Mouse (Mus musculus): Measurements from ENCODE around the gene Mrpl42.

DNA sequence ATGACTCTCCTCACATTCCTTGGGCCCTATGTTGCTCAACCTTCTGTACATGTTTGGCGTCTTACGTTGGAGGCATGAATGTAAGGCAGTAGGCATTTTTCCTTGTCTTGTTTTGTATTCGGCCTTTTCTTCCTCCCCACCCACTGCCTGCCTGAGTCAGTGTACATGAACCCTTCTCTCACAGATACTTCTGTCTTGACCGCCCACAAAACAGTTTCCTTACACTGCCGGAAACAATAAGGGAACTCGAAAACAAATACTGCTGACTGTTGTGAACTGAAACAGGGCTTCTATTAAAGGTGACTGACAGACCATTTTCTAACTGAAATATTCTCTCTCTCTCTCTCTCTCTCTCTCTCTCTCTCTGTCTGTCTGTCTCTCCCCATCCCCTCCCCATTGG, 7.1 kb upstream of the Mrpl42 start:
- TF ChIP-seq CTCF (IDR thresholded peaks at IDR 0.05; ENCODE audit: control insufficient read depth, insufficient read depth, insufficient read length) (no peak), MYOG (IDR thresholded peaks at IDR 0.05; ENCODE audit: control insufficient read depth, extremely low read depth, insufficient read length) (no peak), USF1 (IDR thresholded peaks at IDR 0.05; ENCODE audit: low read depth) (no peak), MAX (IDR thresholded peaks at IDR 0.05) (no peak)
